Mouse (Mus musculus) midbrain, embryonic 15.5 days (tissue): ENCODE results near the gene Tmc3. TPM values are rescaled to one million over a fixed set of nuclear protein-coding genes. Genes with fewer than 3 reads are reported as not detected.

ENCODE experiments used
- ATAC-seq: fragments of 200-750 bp; cut with Nextera tagmentation; replicated peaks from 2 replicates; pipeline ENCODE4 v1.8.0; 2017; ENCODE audit warnings: moderate TSS enrichment
- H3K27ac ChIP-seq: fragments of 300-500 bp; sonication (generic); 2 replicates; pipeline ENCODE4 v1.5.1; 2015; ENCODE audit warnings: mild to moderate bottlenecking, inconsistent platforms
- H3K27me3 ChIP-seq: fragments of 300-500 bp; sonication (generic); replicated peaks from 2 replicates; pipeline ENCODE4 v1.6.1; 2015; ENCODE audit warnings: inconsistent platforms
- H3K36me3 ChIP-seq: fragments of 300-500 bp; sonication (generic); replicated peaks from 2 replicates; pipeline ENCODE4 v1.6.1; 2015; ENCODE audit warnings: inconsistent platforms
- H3K4me1 ChIP-seq: fragments of 300-500 bp; sonication (generic); 2 replicates; pipeline ENCODE4 v1.6.1; 2015; ENCODE audit warnings: inconsistent platforms
- H3K4me2 ChIP-seq: fragments of 300-500 bp; sonication (generic); 2 replicates; pipeline ENCODE4 v1.6.1; 2015; ENCODE audit warnings: inconsistent platforms, mild to moderate bottlenecking, moderate library complexity
- H3K4me3 ChIP-seq: fragments of 300-500 bp; sonication (generic); 2 replicates; pipeline ENCODE4 v1.5.1; 2015; ENCODE audit warnings: mild to moderate bottlenecking, inconsistent platforms
- H3K9ac ChIP-seq: fragments of 300-500 bp; sonication (generic); 2 replicates; pipeline ENCODE4 v1.6.1; 2015; ENCODE audit warnings: mild to moderate bottlenecking, inconsistent platforms
- H3K9me3 ChIP-seq: fragments of 300-500 bp; sonication (generic); 2 replicates; pipeline ENCODE4 v1.6.1; 2016; ENCODE audit warnings: inconsistent platforms
- WGBS: fragments of 180-500 bp; shearing (Covaris S2); methylation state at CpG from one replicate; pipeline ENCODE4 v1.1.7; 2015; ENCODE audit warnings: mixed read lengths; 5-methylcytosine and 5-hydroxymethylcytosine counted together
- polyA plus RNA-seq: library from polyadenylated mRNA; unstranded; fragments of >200 nt; fragmentation: Nextera tagmentation; extraction: Ambion mirVana; gene quantifications from 2 replicates; pipeline ENCODE4 v1.2.1, GENCODE M21; 2015

The Tmc3 gene
- polyA plus RNA-seq, 1 experiment from 2014 or later: 0.37 TPM

DNA sequence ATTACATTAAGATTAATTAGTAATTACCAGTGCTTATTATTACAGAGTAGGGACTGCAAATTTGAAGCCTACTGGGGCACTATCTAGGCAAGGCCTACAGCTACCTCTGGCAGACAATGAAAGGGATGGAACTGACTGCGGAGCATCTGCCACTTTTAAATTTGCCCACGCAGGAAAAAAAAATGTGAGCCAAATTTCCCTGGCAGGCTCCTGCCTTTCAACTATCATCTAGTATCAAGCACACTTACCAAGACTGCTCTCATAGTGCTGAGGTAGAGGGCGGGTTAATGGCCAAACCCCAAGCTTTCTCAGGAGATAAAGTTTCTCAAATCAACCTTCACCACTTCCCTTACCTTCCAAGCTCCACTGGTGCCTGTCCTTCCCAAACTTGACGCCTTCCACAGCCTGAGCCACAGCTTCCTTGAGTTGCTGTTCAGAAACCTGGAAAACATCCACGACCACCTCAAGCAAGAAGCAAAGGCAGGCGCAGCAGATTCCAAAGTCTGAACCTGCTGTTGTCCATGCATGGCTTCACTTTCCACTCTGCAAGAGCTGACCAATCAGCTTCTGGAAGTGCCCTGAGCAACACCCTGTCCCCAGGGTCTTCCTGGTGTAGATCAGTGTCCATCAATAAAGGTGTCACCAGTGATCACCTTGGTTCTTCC, 78.1 kb downstream of the Tmc3 start:
- H3K36me3 ChIP-seq: no peaks in the 10 kb centered on the region
- H3K4me3 ChIP-seq: no peak overlapping the region
- no peaks in the 10 kb centered on the region for H3K27me3 ChIP-seq
- no peaks in the 10 kb centered on the region for H3K9me3 ChIP-seq
- H3K27ac ChIP-seq: no peak overlapping the region
- no peak overlapping the region for H3K4me2 ChIP-seq
- no peak overlapping the region for H3K9ac ChIP-seq
- WGBS: 84% methylated on average over 6 of the region's 6 CpGs
- no peaks in the 10 kb centered on the region for H3K4me1 ChIP-seq
- ATAC-seq: no peak

DNA sequence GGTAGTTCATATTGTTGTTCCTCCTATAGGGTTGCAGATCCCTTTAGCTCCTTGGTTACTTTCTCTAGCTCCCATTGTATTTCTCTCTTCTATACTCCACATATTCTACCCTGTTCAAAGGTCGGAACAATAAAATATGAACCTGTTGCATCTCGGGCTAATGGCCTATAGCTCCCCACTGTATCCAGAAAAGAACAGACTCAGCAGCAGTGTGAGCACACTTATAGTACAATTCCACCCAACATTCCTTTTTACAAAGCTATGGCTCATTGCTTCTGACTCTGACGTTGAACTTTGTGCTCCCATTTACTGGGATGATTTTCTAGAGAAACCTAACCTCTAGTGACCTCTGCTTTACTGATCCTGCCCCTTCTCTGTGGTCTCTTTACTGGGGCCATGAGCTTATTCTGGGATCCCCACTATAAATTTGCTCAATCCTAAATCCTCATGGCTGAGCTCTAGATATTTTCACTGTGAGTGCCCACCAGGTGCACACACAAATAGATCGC, 81.4 kb downstream of the Tmc3 start:
- Histone ChIP-seq H3K9ac (no peak overlapping the region), H3K36me3 (no peaks in the 10 kb centered on the region), H3K4me3 (no peak overlapping the region), H3K27ac (no peak overlapping the region), H3K27me3 (no peaks in the 10 kb centered on the region), H3K4me1 (no peaks in the 10 kb centered on the region), H3K9me3 (no peaks in the 10 kb centered on the region), H3K4me2 (no peak overlapping the region)
- no peak for ATAC-seq
- WGBS: 88% methylated on average over 4 of the region's 4 CpGs

DNA sequence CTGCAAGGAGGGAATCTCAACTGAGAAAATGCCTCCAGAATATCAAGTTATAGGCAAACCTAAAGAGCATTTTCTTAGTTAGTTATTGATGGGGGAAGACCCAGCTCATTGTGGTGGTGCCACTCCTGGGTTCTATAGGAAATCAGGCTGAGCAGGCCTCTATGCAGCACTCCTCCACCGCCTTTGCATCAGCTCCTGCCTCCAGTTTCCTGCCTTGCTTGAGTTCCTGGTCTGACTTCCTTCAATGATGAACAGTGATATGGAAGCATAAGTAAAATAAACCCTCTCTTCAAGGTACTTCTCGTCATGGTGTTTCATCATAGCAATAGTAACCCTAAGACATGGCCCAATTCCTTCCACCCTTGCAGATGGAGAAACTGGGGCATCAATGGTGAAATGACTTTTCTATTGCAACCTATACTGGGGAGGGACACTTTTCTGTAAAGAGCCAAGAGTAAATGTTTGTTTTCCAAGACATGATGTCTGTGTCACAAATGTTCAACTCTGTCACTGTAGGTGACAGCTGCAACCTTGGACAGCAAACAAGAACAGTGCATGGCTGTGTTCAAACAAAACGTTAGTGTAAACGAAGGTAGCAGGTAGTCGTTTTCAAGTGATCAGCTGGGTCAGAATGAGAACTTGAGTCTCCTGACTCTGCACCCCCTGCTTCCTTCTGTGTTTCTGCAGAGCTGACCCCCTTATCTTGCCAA, 83.4 kb downstream of the Tmc3 start:
- H3K4me2 ChIP-seq: no peak overlapping the region
- 83% methylated on average over 5 of the region's 5 CpGs for WGBS

DNA sequence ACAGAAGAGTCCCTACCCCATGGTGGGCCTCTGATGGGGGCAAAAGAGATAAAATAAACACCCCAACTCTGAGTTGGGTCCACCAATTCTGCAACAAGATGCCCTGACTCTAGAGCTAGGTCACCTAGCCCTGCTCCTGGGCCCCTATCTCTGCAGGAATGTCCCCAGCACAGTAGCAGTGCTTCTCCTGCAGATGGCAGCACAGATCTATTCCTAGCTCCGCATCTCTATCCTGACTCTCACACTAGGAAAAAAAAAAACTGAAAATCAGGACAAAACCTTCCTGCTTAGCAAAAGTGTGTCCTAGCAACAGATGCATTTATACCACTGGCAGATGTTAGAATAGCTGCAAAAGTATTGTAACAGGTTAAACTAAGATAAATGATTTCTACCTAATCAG, 84.0 kb downstream of the Tmc3 start:
- H3K36me3 ChIP-seq: no peaks in the 10 kb centered on the region
- no peaks in the 10 kb centered on the region for H3K9me3 ChIP-seq
- no peak overlapping the region for H3K4me3 ChIP-seq
- ATAC-seq: peak; percentile 78
- no peak overlapping the region for H3K4me2 ChIP-seq
- WGBS: 15% methylated on average over 1 of the region's 1 CpGs
- no peak overlapping the region for H3K9ac ChIP-seq
- H3K27me3 ChIP-seq: no peaks in the 10 kb centered on the region
- H3K4me1 ChIP-seq: no peaks in the 10 kb centered on the region
- H3K27ac ChIP-seq: no peak overlapping the region

More for the DNA sequence above, 83.4 kb downstream of the Tmc3 start:
- Histone ChIP-seq H3K36me3 (no peaks in the 10 kb centered on the region), H3K27ac (no peak overlapping the region), H3K9ac (no peak overlapping the region), H3K9me3 (no peaks in the 10 kb centered on the region), H3K4me1 (no peaks in the 10 kb centered on the region), H3K4me3 (no peak overlapping the region), H3K27me3 (no peaks in the 10 kb centered on the region)
- no peak for ATAC-seq

DNA sequence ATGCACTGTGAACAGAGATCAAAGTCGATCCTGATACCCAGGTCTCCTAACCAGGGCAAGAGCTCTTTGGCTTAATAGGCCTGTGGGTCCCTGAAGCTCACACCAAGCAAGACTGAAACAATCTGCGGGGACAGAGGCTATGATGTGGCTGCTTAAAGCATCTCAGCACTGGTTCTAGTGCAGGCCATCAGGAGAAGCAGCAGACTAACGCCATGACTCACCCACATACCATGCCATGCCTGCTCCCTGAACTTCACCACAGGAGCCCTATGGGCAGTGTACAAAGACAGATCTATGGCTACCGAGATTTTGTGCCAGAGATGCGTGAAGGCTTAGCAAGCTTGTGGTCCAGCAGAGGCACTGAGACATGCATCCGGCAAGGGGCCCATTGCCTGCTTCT, 86.8 kb downstream of the Tmc3 start:
- Histone ChIP-seq H3K4me1 (no peaks in the 10 kb centered on the region), H3K4me2 (no peak overlapping the region), H3K9me3 (no peaks in the 10 kb centered on the region), H3K27ac (no peak overlapping the region), H3K27me3 (no peaks in the 10 kb centered on the region), H3K36me3 (no peaks in the 10 kb centered on the region), H3K9ac (no peak overlapping the region), H3K4me3 (no peak overlapping the region)
- 89% methylated on average over 6 of the region's 6 CpGs for WGBS
- ATAC-seq: no peak

Other genes starting within 250 kb of the Tmc3 start
- 5.9 TPM in 2 replicates for gene Stard5, start 47.0 kb downstream of the Tmc3 start, polyA plus RNA-seq
- 0.93 and 1.3 TPM in 2 replicates for gene Il16, start 160.8 kb downstream of the Tmc3 start, polyA plus RNA-seq
- 1.5 and 2.2 TPM in 2 replicates for gene Cfap161, start 210.0 kb downstream of the Tmc3 start, polyA plus RNA-seq